Mouse (Mus musculus): Measurements from ENCODE around the gene Pars2.

GRCm38 (mm10) chr4:106665269-106665668 is 14.4 kb downstream of the Pars2 start:
- no peak for TF ChIP-seq CTCF (IDR thresholded peaks at IDR 0.05; ENCODE audit: low read depth)
- no peak for TF ChIP-seq EP300 (IDR thresholded peaks at IDR 0.05; ENCODE audit: low read depth)
